Mouse (Mus musculus) induced T-regulatory cell, adult 2 months (primary cell): ENCODE measurements around the gene Il2rb.

Source experiments
- DNase-seq: peaks from one replicate; pipeline ENCODE4 v3.0.0-alpha.2; 2012; ENCODE audit warnings: low read depth

Gene Il2rb

GRCm38 (mm10) chr15:78520112-78520715, 25.1 kb upstream of the Il2rb start:
- DNase-seq: no peak

GRCm38 (mm10) chr15:78518221-78518620, 23.1 kb upstream of the Il2rb start:
- peak; percentile 80 for DNase-seq

- DNase-seq: peak; percentile 67
Measured at GRCm38 (mm10) chr15:78515759-78516158, 20.7 kb upstream of the Il2rb start.

- DNase-seq: peak; percentile 91
Measured at GRCm38 (mm10) chr15:78514393-78515146, 19.5 kb upstream of the Il2rb start.

- peak; percentile 61 for DNase-seq
Measured at GRCm38 (mm10) chr15:78513019-78513418, 17.9 kb upstream of the Il2rb start.

- DNase-seq: peak; percentile 60
Measured at GRCm38 (mm10) chr15:78511951-78512350, 16.9 kb upstream of the Il2rb start.

- DNase-seq: peak; percentile 82
Measured at GRCm38 (mm10) chr15:78510736-78511135, 15.7 kb upstream of the Il2rb start.

GRCm38 (mm10) chr15:78510121-78510576, 15.1 kb upstream of the Il2rb start:
- peak; percentile 86 for DNase-seq

- DNase-seq: peak; percentile 32
Measured at GRCm38 (mm10) chr15:78509297-78509899, 14.3 kb upstream of the Il2rb start.

- DNase-seq: no peak
Measured at GRCm38 (mm10) chr15:78508443-78508842, 13.4 kb upstream of the Il2rb start.

- no peak for DNase-seq
Measured at GRCm38 (mm10) chr15:78505541-78505940, 10.5 kb upstream of the Il2rb start.

- DNase-seq: no peak
Measured at GRCm38 (mm10) chr15:78504816-78505215, 9.7 kb upstream of the Il2rb start.

GRCm38 (mm10) chr15:78504013-78504412, 8.9 kb upstream of the Il2rb start:
- no peak for DNase-seq

GRCm38 (mm10) chr15:78502437-78503132, 7.5 kb upstream of the Il2rb start:
- peak; percentile 72 for DNase-seq

GRCm38 (mm10) chr15:78493401-78494010, 1.6 kb downstream of the Il2rb start:
- DNase-seq: peak; percentile 92

- DNase-seq: no peak
Measured at GRCm38 (mm10) chr15:78491301-78491700, 3.8 kb downstream of the Il2rb start.

GRCm38 (mm10) chr15:78489906-78490305, 5.2 kb downstream of the Il2rb start:
- DNase-seq: no peak

- no peak for DNase-seq
Measured at GRCm38 (mm10) chr15:78489248-78489647, 5.8 kb downstream of the Il2rb start.

- no peak for DNase-seq
Measured at GRCm38 (mm10) chr15:78487066-78487465, 8.0 kb downstream of the Il2rb start.

GRCm38 (mm10) chr15:78486564-78486963, 8.5 kb downstream of the Il2rb start:
- DNase-seq: no peak

GRCm38 (mm10) chr15:78483311-78483710, 11.8 kb downstream of the Il2rb start:
- DNase-seq: no peak

GRCm38 (mm10) chr15:78482518-78482917, 12.6 kb downstream of the Il2rb start:
- DNase-seq: no peak
